Mouse (Mus musculus): ENCODE measurements around the gene Ttll10. TPM values are rescaled to one million over a fixed set of nuclear protein-coding genes. Genes with fewer than 3 reads are reported as not detected.

Gene Ttll10
- 0.16 and 0.45 TPM in 2 replicates for polyA plus RNA-seq (2015; fragmentation: Nextera tagmentation; extraction: Ambion mirVana)

GRCm38 (mm10) chr4:156059261-156059660 is at the start of gene Ttll10:
TSS of gene Ttll10 (minus strand) at chr4:156059414.

GRCm38 (mm10) chr4:156026013-156026412 is 33.2 kb downstream of the Ttll10 start, which contains the start of gene Tnfrsf18:
TSS of gene Tnfrsf18 (plus strand) at chr4:156026164.

GRCm38 (mm10) chr4:156013637-156014036 is 45.6 kb downstream of the Ttll10 start, which contains the start of gene Tnfrsf4:
TSS of gene Tnfrsf4 (plus strand) at chr4:156013843.

GRCm38 (mm10) chr4:155992241-155992905 is 66.8 kb downstream of the Ttll10 start, which contains the start of the genes B3galt6 and Sdf4:
TSS of gene B3galt6 (minus strand) at chr4:155992649.
TSS of gene Sdf4 (plus strand) at chr4:155992872.

MicroRNA genes within 50 kb of the gene (microRNA counts, 519-probe panel; counts per million panel counts)
- microRNA mmu-miR-200a (88.3 counts per million), microRNA mmu-miR-200b (5,016 counts per million, percentile 34 among the panel's probes with 10 or more counts), microRNA mmu-miR-429 (4,780 counts per million, percentile 29 among the panel's probes with 10 or more counts)

Other genes starting within 250 kb of the Ttll10 start
- gene Ccnl2, start 246.9 kb downstream of the Ttll10 start, polyA plus RNA-seq (2015; fragmentation: Nextera tagmentation; extraction: Ambion mirVana) = 89.4 and 98.1 TPM in 2 replicates
- gene Aurkaip1, start 228.1 kb downstream of the Ttll10 start, polyA plus RNA-seq (2015; fragmentation: Nextera tagmentation; extraction: Ambion mirVana) = 120 and 131 TPM in 2 replicates
- gene Mxra8, start 219.7 kb downstream of the Ttll10 start, polyA plus RNA-seq (2015; fragmentation: Nextera tagmentation; extraction: Ambion mirVana) = 46.8 and 65.4 TPM in 2 replicates
- gene Dvl1, start 212.0 kb downstream of the Ttll10 start, polyA plus RNA-seq (2015; fragmentation: Nextera tagmentation; extraction: Ambion mirVana) = 4.9 and 5.7 TPM in 2 replicates
- gene Tas1r3, start 196.1 kb downstream of the Ttll10 start, polyA plus RNA-seq (2015; fragmentation: Nextera tagmentation; extraction: Ambion mirVana) = 0.14 and 0.18 TPM in 2 replicates
- 7.5 and 8.4 TPM in 2 replicates for gene Cptp, start 190.0 kb downstream of the Ttll10 start, polyA plus RNA-seq (2015; fragmentation: Nextera tagmentation; extraction: Ambion mirVana)
- 31.6 and 32.7 TPM in 2 replicates for gene Ints11, start 189.9 kb downstream of the Ttll10 start, polyA plus RNA-seq (2015; fragmentation: Nextera tagmentation; extraction: Ambion mirVana)
- 26.0 and 27.2 TPM in 2 replicates for gene Pusl1, start 167.6 kb downstream of the Ttll10 start, polyA plus RNA-seq (2015; fragmentation: Nextera tagmentation; extraction: Ambion mirVana)
- gene Acap3, start 167.6 kb downstream of the Ttll10 start, polyA plus RNA-seq (2015; fragmentation: Nextera tagmentation; extraction: Ambion mirVana) = 8.0 and 10.8 TPM in 2 replicates
- 73.1 and 76.2 TPM in 2 replicates for gene Ube2j2, start 115.6 kb downstream of the Ttll10 start, polyA plus RNA-seq (2015; fragmentation: Nextera tagmentation; extraction: Ambion mirVana)
- 205 and 213 TPM in 2 replicates for gene C1qtnf12, start 97.1 kb downstream of the Ttll10 start, polyA plus RNA-seq (2015; fragmentation: Nextera tagmentation; extraction: Ambion mirVana)
- 6.3 and 6.5 TPM in 2 replicates for gene B3galt6, start 66.8 kb downstream of the Ttll10 start, polyA plus RNA-seq (2015; fragmentation: Nextera tagmentation; extraction: Ambion mirVana)
- gene Sdf4, start 66.5 kb downstream of the Ttll10 start, polyA plus RNA-seq (2015; fragmentation: Nextera tagmentation; extraction: Ambion mirVana) = 104 and 111 TPM in 2 replicates
- gene Tnfrsf4, start 45.6 kb downstream of the Ttll10 start, polyA plus RNA-seq (2015; fragmentation: Nextera tagmentation; extraction: Ambion mirVana) = 1.2 and 1.3 TPM in 2 replicates
- 1.2 and 2.7 TPM in 2 replicates for gene Tnfrsf18, start 33.2 kb downstream of the Ttll10 start, polyA plus RNA-seq (2015; fragmentation: Nextera tagmentation; extraction: Ambion mirVana)
- gene 9430015G10Rik, start 50.6 kb upstream of the Ttll10 start, polyA plus RNA-seq (2015; fragmentation: Nextera tagmentation; extraction: Ambion mirVana) = 8.9 and 9.5 TPM in 2 replicates
- 0.17 and 0.21 TPM in 2 replicates for gene Rnf223, start 71.1 kb upstream of the Ttll10 start, polyA plus RNA-seq (2015; fragmentation: Nextera tagmentation; extraction: Ambion mirVana)
- gene Agrn, start 138.1 kb upstream of the Ttll10 start, polyA plus RNA-seq (2015; fragmentation: Nextera tagmentation; extraction: Ambion mirVana) = 16.2 and 22.4 TPM in 2 replicates
- 77.6 and 109 TPM in 2 replicates for gene Isg15, start 141.4 kb upstream of the Ttll10 start, polyA plus RNA-seq (2015; fragmentation: Nextera tagmentation; extraction: Ambion mirVana)
- gene AW011738, start 143.9 kb upstream of the Ttll10 start, polyA plus RNA-seq (2015; fragmentation: Nextera tagmentation; extraction: Ambion mirVana) = 3.3 TPM in 2 replicates
- 0.25 and 0.34 TPM in 2 replicates for gene Perm1, start 156.5 kb upstream of the Ttll10 start, polyA plus RNA-seq (2015; fragmentation: Nextera tagmentation; extraction: Ambion mirVana)
- gene Plekhn1, start 175.4 kb upstream of the Ttll10 start, polyA plus RNA-seq (2015; fragmentation: Nextera tagmentation; extraction: Ambion mirVana) = 5.6 and 7.4 TPM in 2 replicates
- gene Noc2l, start 176.6 kb upstream of the Ttll10 start, polyA plus RNA-seq (2015; fragmentation: Nextera tagmentation; extraction: Ambion mirVana) = 52.4 and 53.7 TPM in 2 replicates
- 24.4 and 25.3 TPM in 2 replicates for gene Samd11, start 196.2 kb upstream of the Ttll10 start, polyA plus RNA-seq (2015; fragmentation: Nextera tagmentation; extraction: Ambion mirVana)